ENCODE assay signal across 18 mouse cellular contexts in the genomic region with DNA sequence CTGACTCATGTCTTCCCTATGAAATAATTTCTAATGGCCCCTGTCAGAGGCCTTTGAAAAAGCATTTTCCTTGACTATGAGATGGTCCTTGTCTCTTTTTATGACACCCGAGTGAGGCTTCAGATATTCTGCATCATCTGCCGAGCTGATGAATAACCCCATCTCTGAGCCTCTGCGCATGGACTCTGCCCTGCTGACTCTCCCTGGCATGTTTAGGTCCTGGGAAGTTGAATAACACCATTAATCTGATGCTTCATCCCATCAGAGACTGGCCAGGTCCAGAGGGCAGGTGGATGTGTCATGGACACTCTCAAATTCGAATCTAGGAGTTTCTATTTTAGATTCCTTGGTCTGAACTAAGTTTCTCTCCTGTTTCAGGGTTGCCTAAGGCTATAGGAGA.
DNase-seq lines count a peak whose midpoint lies in the region; ATAC-seq lines count a peak whose summit lies in the region.
"Had no signal": no experiment of that assay in that cellular context is flagged by ENCODE, and none has a peak within 500 bp of the region (broad histone marks: within the 10 kb centered on the region; RNA-seq: fewer than 3 reads in every experiment).

No protein-coding gene starts in this region.

- 78% methylated on average over 4 of the region's 4 CpGs for WGBS in kidney, embryonic 16.5 days

- H3K9me3 ChIP-seq in kidney, embryonic 16.5 days (ENCODE audit: low read length) = no peaks in the 10 kb centered on the region
- H3K9me3 ChIP-seq: embryonic facial prominence, embryonic 10.5 days; forebrain, embryonic 13.5 days; heart, embryonic 13.5 days; hindbrain, embryonic 15.5 days had no signal

- no peak for ATAC-seq in kidney, embryonic 16.5 days (ENCODE audit: low FRiP score, low TSS enrichment)
- ATAC-seq: forebrain, embryonic 13.5 days; forebrain, postnatal 0 days had no signal

- H3K4me2 ChIP-seq in kidney, embryonic 16.5 days (replicated peaks; ENCODE audit: low read depth, low read length) = no peak overlapping the region
- H3K4me2 ChIP-seq: forebrain, embryonic 13.5 days; heart, embryonic 13.5 days; hindbrain, embryonic 15.5 days had no signal

- peak; percentile 13 for DNase-seq in kidney, adult 18-20 months
- DNase-seq in kidney, adult 9 months = peak; percentile 53
- peak; percentile 19 for DNase-seq in kidney, postnatal 10 days
- DNase-seq in kidney, postnatal 4 days = peak; percentile 6 to 23
- no peak for DNase-seq in left cerebral cortex, adult 18-20 months (ENCODE audit: low spot score in 2 of 2)
- no peak for DNase-seq in cerebellum, adult 9-10 months
- DNase-seq: adrenal gland, adult 8-10 months; adrenal gland, postnatal 36 days; cerebellum, adult 8-10 months; forebrain, postnatal 0 days; gastrocnemius, postnatal 14 days; heart, postnatal 36 days had no signal

- H3K9ac ChIP-seq in kidney, embryonic 16.5 days (replicated peaks; ENCODE audit: low read length) = no peak overlapping the region
- H3K9ac ChIP-seq: forebrain, embryonic 13.5 days; forebrain, postnatal 0 days; heart, embryonic 13.5 days; hindbrain, embryonic 15.5 days had no signal

- no peak overlapping the region for H3K27ac ChIP-seq in kidney, embryonic 16.5 days (ENCODE audit: low read length)
- H3K27ac ChIP-seq: embryonic facial prominence, embryonic 10.5 days; forebrain, embryonic 13.5 days; heart, embryonic 13.5 days; hindbrain, embryonic 15.5 days had no signal

- no peaks in the 10 kb centered on the region for H3K36me3 ChIP-seq in kidney, embryonic 16.5 days (ENCODE audit: insufficient read depth, low read length)
- H3K36me3 ChIP-seq: embryonic facial prominence, embryonic 10.5 days; G1E; heart, embryonic 13.5 days; hindbrain, embryonic 15.5 days had no signal

- H3K27me3 ChIP-seq in kidney, embryonic 16.5 days (ENCODE audit: insufficient read depth, low read length) = no peaks in the 10 kb centered on the region
- H3K27me3 ChIP-seq: forebrain, embryonic 13.5 days; heart, embryonic 13.5 days; hindbrain, embryonic 15.5 days had no signal

- 0 out of 2 replicates have a peak, but pooled peaks cover 3% of the 10 kb centered on the region for H3K4me1 ChIP-seq in kidney, embryonic 16.5 days (ENCODE audit: insufficient read depth, low read length)
- H3K4me1 ChIP-seq: heart, embryonic 13.5 days; hindbrain, embryonic 15.5 days had no signal

- no peak overlapping the region for H3K4me3 ChIP-seq in kidney, embryonic 16.5 days (ENCODE audit: low read length)
- H3K4me3 ChIP-seq: embryonic facial prominence, embryonic 10.5 days; forebrain, embryonic 13.5 days; heart, embryonic 13.5 days; hindbrain, embryonic 15.5 days had no signal

Comparison
In these comparisons a context has a peak if more than half of its experiments do, and no peak if none do; other contexts are left out.
1. DNase-seq: peak in kidney, adult 18-20 months (single experiment), kidney, adult 9 months (single experiment), kidney, postnatal 10 days (single experiment) and kidney, postnatal 4 days (2 of 2); none in left cerebral cortex, adult 18-20 months (0 of 2) and cerebellum, adult 9-10 months (single experiment).